Mouse (Mus musculus) forebrain, embryonic 13.5 days (tissue): ENCODE measurements at regions not wholly inside any gene's neighbourhood (a gene's known extent, or its start where the extent isn't known, plus 50 kb on each side); places are given as distances from the start of the nearest gene placed in this dataset.

Experiments
- ATAC-seq: fragments of 200-750 bp; cut with Nextera tagmentation; 2 replicates; pipeline ENCODE4 v1.8.0; 2017
- H3K27ac ChIP-seq: fragments of 300-500 bp; sonication (generic); 2 replicates; pipeline ENCODE4 v1.5.1; 2015; ENCODE audit warnings: inconsistent platforms, mild to moderate bottlenecking, moderate library complexity
- H3K27me3 ChIP-seq: fragments of 300-500 bp; sonication (generic); 2 replicates; pipeline ENCODE4 v1.6.1; 2015; ENCODE audit warnings: mild to moderate bottlenecking, inconsistent platforms
- H3K36me3 ChIP-seq: fragments of 300-500 bp; sonication (generic); 2 replicates; pipeline ENCODE4 v1.6.1; 2015; ENCODE audit warnings: mild to moderate bottlenecking, inconsistent platforms; ENCODE audit not compliant: poor library complexity, severe bottlenecking
- H3K4me1 ChIP-seq: fragments of 300-500 bp; sonication (generic); 2 replicates; pipeline ENCODE4 v1.6.1; 2015; ENCODE audit warnings: inconsistent platforms
- H3K4me2 ChIP-seq: fragments of 300-500 bp; sonication (generic); 2 replicates; pipeline ENCODE4 v1.6.1; 2015; ENCODE audit warnings: inconsistent platforms, mild to moderate bottlenecking, moderate library complexity
- H3K4me3 ChIP-seq: fragments of 300-500 bp; sonication (generic); 2 replicates; pipeline ENCODE4 v1.5.1; 2015; ENCODE audit warnings: mild to moderate bottlenecking, inconsistent platforms
- H3K9ac ChIP-seq: fragments of 300-500 bp; sonication (generic); 2 replicates; pipeline ENCODE4 v1.6.1; 2015; ENCODE audit warnings: mild to moderate bottlenecking, inconsistent platforms
- H3K9me3 ChIP-seq: fragments of 300-500 bp; sonication (generic); replicated peaks from 2 replicates; pipeline ENCODE4 v1.6.1; 2016; ENCODE audit warnings: inconsistent platforms
- WGBS: fragments of 180-500 bp; shearing (Covaris S2); methylation state at CpG from one replicate; pipeline ENCODE4 v1.1.7; 2015; 5-methylcytosine and 5-hydroxymethylcytosine counted together

- no peak overlapping the region for H3K9ac ChIP-seq
- ATAC-seq, result no peak
- no peaks in the 10 kb centered on the region for H3K9me3 ChIP-seq
- no peak overlapping the region for H3K4me3 ChIP-seq
- WGBS, result 95% methylated on average over 3 of the region's 3 CpGs
- no peak overlapping the region for H3K4me2 ChIP-seq
- H3K27me3 ChIP-seq, result no peaks in the 10 kb centered on the region
- H3K36me3 ChIP-seq, result no peaks in the 10 kb centered on the region
- H3K27ac ChIP-seq, result no peak overlapping the region
- H3K4me1 ChIP-seq, result peaks cover 13% of the 10 kb centered on the region; the same call in 1 of the 2 replicates
These were observed 204.6 kb upstream of the Klf3 start for GRCm38 (mm10) chr5:64598606-64599005.

- no peak for ATAC-seq
These were observed 204.2 kb upstream of the Klf3 start for GRCm38 (mm10) chr5:64599015-64599414.

GRCm38 (mm10) chr5:64599865-64600288 is 203.3 kb upstream of the Klf3 start:
- Histone ChIP-seq H3K9me3 (no peaks in the 10 kb centered on the region), H3K9ac (no peak overlapping the region), H3K4me1 (peaks cover 13% of the 10 kb centered on the region; the same call in 1 of the 2 replicates), H3K4me2 (peak overlapping the region; percentile 3; the same call in 1 of the 2 replicates), H3K27ac (peak overlapping the region; percentile 54; the same call in 1 of the 2 replicates), H3K36me3 (no peaks in the 10 kb centered on the region), H3K4me3 (no peak overlapping the region), H3K27me3 (no peaks in the 10 kb centered on the region)
- ATAC-seq, result no peak
- WGBS, result 52% methylated on average over 13 of the region's 13 CpGs

More at GRCm38 (mm10) chr5:64599015-64599414, 204.2 kb upstream of the Klf3 start:
- H3K4me1 ChIP-seq, result peaks cover 13% of the 10 kb centered on the region; the same call in 1 of the 2 replicates
- H3K27me3 ChIP-seq, result no peaks in the 10 kb centered on the region
- H3K27ac ChIP-seq, result no peak overlapping the region
- no peaks in the 10 kb centered on the region for H3K9me3 ChIP-seq
- 62% methylated on average over 3 of the region's 3 CpGs for WGBS
- no peak overlapping the region for H3K9ac ChIP-seq
- H3K4me3 ChIP-seq, result no peak overlapping the region
- no peaks in the 10 kb centered on the region for H3K36me3 ChIP-seq
- no peak overlapping the region for H3K4me2 ChIP-seq

GRCm38 (mm10) chr5:64600392-64600791 is 202.8 kb upstream of the Klf3 start:
- 78% methylated on average over 7 of the region's 7 CpGs for WGBS
- Histone ChIP-seq H3K4me3 (no peak overlapping the region), H3K27me3 (no peaks in the 10 kb centered on the region), H3K9me3 (no peaks in the 10 kb centered on the region), H3K9ac (no peak overlapping the region), H3K4me2 (0 out of 2 replicates have a peak overlapping the region, but pooled peaks have one; percentile 3), H3K36me3 (no peaks in the 10 kb centered on the region), H3K27ac (no peak overlapping the region), H3K4me1 (peaks cover 13% of the 10 kb centered on the region; the same call in 1 of the 2 replicates)
- no peak for ATAC-seq

GRCm38 (mm10) chr5:64600811-64601210 is 202.4 kb upstream of the Klf3 start:
- H3K4me2 ChIP-seq, result no peak overlapping the region
- peaks cover 13% of the 10 kb centered on the region; the same call in 1 of the 2 replicates for H3K4me1 ChIP-seq
- H3K27me3 ChIP-seq, result no peaks in the 10 kb centered on the region
- 63% methylated on average over 2 of the region's 2 CpGs for WGBS
- no peak overlapping the region for H3K27ac ChIP-seq
- ATAC-seq, result no peak
- H3K9me3 ChIP-seq, result no peaks in the 10 kb centered on the region
- no peak overlapping the region for H3K9ac ChIP-seq
- H3K36me3 ChIP-seq, result no peaks in the 10 kb centered on the region
- no peak overlapping the region for H3K4me3 ChIP-seq

GRCm38 (mm10) chr5:64601285-64601684 is 201.9 kb upstream of the Klf3 start:
- Histone ChIP-seq H3K4me2 (no peak overlapping the region), H3K27ac (no peak overlapping the region), H3K9me3 (no peaks in the 10 kb centered on the region), H3K27me3 (no peaks in the 10 kb centered on the region), H3K4me3 (no peak overlapping the region), H3K36me3 (no peaks in the 10 kb centered on the region), H3K4me1 (peaks cover 13% of the 10 kb centered on the region; the same call in 1 of the 2 replicates), H3K9ac (no peak overlapping the region)
- no peak for ATAC-seq
- WGBS, result 77% methylated on average over 8 of the region's 8 CpGs

- H3K27ac ChIP-seq, result no peak overlapping the region
- H3K4me1 ChIP-seq, result peaks cover 13% of the 10 kb centered on the region; the same call in 1 of the 2 replicates
- 92% methylated on average over 5 of the region's 5 CpGs for WGBS
- H3K27me3 ChIP-seq, result no peaks in the 10 kb centered on the region
- no peaks in the 10 kb centered on the region for H3K36me3 ChIP-seq
- H3K9ac ChIP-seq, result no peak overlapping the region
- no peak for ATAC-seq
- H3K4me2 ChIP-seq, result no peak overlapping the region
- no peak overlapping the region for H3K4me3 ChIP-seq
- H3K9me3 ChIP-seq, result no peaks in the 10 kb centered on the region
These were observed 201.4 kb upstream of the Klf3 start for GRCm38 (mm10) chr5:64601832-64602231.

- no peaks in the 10 kb centered on the region for H3K9me3 ChIP-seq
- H3K9ac ChIP-seq, result no peak overlapping the region
- H3K36me3 ChIP-seq, result no peaks in the 10 kb centered on the region
- 87% methylated on average over 8 of the region's 8 CpGs for WGBS
- ATAC-seq, result no peak
- H3K4me1 ChIP-seq, result peaks cover 13% of the 10 kb centered on the region; the same call in 1 of the 2 replicates
- H3K4me3 ChIP-seq, result no peak overlapping the region
- no peak overlapping the region for H3K27ac ChIP-seq
- no peaks in the 10 kb centered on the region for H3K27me3 ChIP-seq
- no peak overlapping the region for H3K4me2 ChIP-seq
These were observed 200.7 kb upstream of the Klf3 start for GRCm38 (mm10) chr5:64602356-64602936.

GRCm38 (mm10) chr5:64602996-64603755 is 200.0 kb upstream of the Klf3 start:
- no peak for ATAC-seq
- Histone ChIP-seq H3K4me2 (no peak overlapping the region), H3K9me3 (no peaks in the 10 kb centered on the region), H3K36me3 (no peaks in the 10 kb centered on the region), H3K9ac (no peak overlapping the region), H3K27ac (no peak overlapping the region), H3K4me3 (no peak overlapping the region), H3K4me1 (peaks cover 13% of the 10 kb centered on the region; the same call in 1 of the 2 replicates), H3K27me3 (no peaks in the 10 kb centered on the region)
- WGBS, result 89% methylated on average over 11 of the region's 11 CpGs

GRCm38 (mm10) chr5:64605171-64605570 is 198.0 kb upstream of the Klf3 start:
- no peaks in the 10 kb centered on the region for H3K27me3 ChIP-seq
- ATAC-seq, result no peak

GRCm38 (mm10) chr5:64605991-64606390 is 197.2 kb upstream of the Klf3 start:
- no peak overlapping the region for H3K4me3 ChIP-seq

More at GRCm38 (mm10) chr5:64605171-64605570, 198.0 kb upstream of the Klf3 start:
- Histone ChIP-seq H3K27ac (no peak overlapping the region), H3K9me3 (no peaks in the 10 kb centered on the region), H3K9ac (no peak overlapping the region), H3K4me3 (no peak overlapping the region), H3K36me3 (no peaks in the 10 kb centered on the region), H3K4me2 (no peak overlapping the region), H3K4me1 (peaks cover 7% of the 10 kb centered on the region)

GRCm38 (mm10) chr5:64609378-64610087 is 193.7 kb upstream of the Klf3 start:
- Histone ChIP-seq H3K27me3 (no peaks in the 10 kb centered on the region), H3K4me1 (peaks cover 10% of the 10 kb centered on the region), H3K9ac (no peak overlapping the region), H3K27ac (no peak overlapping the region), H3K9me3 (no peaks in the 10 kb centered on the region), H3K36me3 (no peaks in the 10 kb centered on the region), H3K4me2 (no peak overlapping the region), H3K4me3 (no peak overlapping the region)
- ATAC-seq, result no peak
- 77% methylated on average over 3 of the region's 3 CpGs for WGBS

More at GRCm38 (mm10) chr5:64605991-64606390, 197.2 kb upstream of the Klf3 start:
- Histone ChIP-seq H3K27ac (no peak overlapping the region), H3K9me3 (no peaks in the 10 kb centered on the region), H3K4me1 (peaks cover 10% of the 10 kb centered on the region), H3K4me2 (no peak overlapping the region), H3K9ac (no peak overlapping the region), H3K36me3 (no peaks in the 10 kb centered on the region), H3K27me3 (no peaks in the 10 kb centered on the region)
- WGBS, result 71% methylated on average over 5 of the region's 5 CpGs
- no peak for ATAC-seq
